Mouse (Mus musculus): ENCODE results near the gene Aasdhppt. TPM values are rescaled to one million over a fixed set of nuclear protein-coding genes. Genes with fewer than 3 reads are reported as not detected.

The Aasdhppt gene
- polyA plus RNA-seq (2015; fragmentation: Nextera tagmentation; extraction: Ambion mirVana) = 28.5 and 34.6 TPM in 2 replicates

GRCm38 (mm10) chr9:4309351-4310085 lies at the start of gene Aasdhppt, which contains the start of gene Kbtbd3:
Gene Aasdhppt, minus strand, starts transcription at chr9:4309471.
Gene Kbtbd3, plus strand, starts transcription at chr9:4309833.
- Histone ChIP-seq H3K4me3 (replicated peaks) (peak within 1 kb of the TSS; percentile 66), H3K9ac (peak within 1 kb of the TSS; percentile 56), H3K27ac (peak within 1 kb of the TSS; percentile 91), H3K4me2 (peak within 1 kb of the TSS; percentile 73), H3K36me3 (no peaks in the 10 kb centered on the region), H3K9me3 (no peaks in the 10 kb centered on the region), H3K4me1 (no peaks in the 10 kb centered on the region; the same call in 1 of the 2 replicates), H3K27me3 (replicated peaks) (no peaks in the 10 kb centered on the region)
- ATAC-seq (ENCODE audit: insufficient read depth, low FRiP score, low read depth) = peak; percentile 98
- WGBS = under 1% methylated on average over 53 of the region's 53 CpGs

GRCm38 (mm10) chr9:4353163-4353562 lies 43.9 kb upstream of the Aasdhppt start:
- ATAC-seq (ENCODE audit: insufficient read depth, low FRiP score, low read depth) = no peak
- 89% methylated on average over 1 of the region's 1 CpGs for WGBS
- no peaks in the 10 kb centered on the region for H3K4me1 ChIP-seq
- H3K4me2 ChIP-seq = no peak overlapping the region
- no peaks in the 10 kb centered on the region for H3K27me3 ChIP-seq (replicated peaks)
- no peaks in the 10 kb centered on the region for H3K9me3 ChIP-seq
- no peak overlapping the region for H3K4me3 ChIP-seq (replicated peaks)
- no peak overlapping the region for H3K9ac ChIP-seq
- no peak overlapping the region for H3K27ac ChIP-seq
- H3K36me3 ChIP-seq = no peaks in the 10 kb centered on the region

DNA sequence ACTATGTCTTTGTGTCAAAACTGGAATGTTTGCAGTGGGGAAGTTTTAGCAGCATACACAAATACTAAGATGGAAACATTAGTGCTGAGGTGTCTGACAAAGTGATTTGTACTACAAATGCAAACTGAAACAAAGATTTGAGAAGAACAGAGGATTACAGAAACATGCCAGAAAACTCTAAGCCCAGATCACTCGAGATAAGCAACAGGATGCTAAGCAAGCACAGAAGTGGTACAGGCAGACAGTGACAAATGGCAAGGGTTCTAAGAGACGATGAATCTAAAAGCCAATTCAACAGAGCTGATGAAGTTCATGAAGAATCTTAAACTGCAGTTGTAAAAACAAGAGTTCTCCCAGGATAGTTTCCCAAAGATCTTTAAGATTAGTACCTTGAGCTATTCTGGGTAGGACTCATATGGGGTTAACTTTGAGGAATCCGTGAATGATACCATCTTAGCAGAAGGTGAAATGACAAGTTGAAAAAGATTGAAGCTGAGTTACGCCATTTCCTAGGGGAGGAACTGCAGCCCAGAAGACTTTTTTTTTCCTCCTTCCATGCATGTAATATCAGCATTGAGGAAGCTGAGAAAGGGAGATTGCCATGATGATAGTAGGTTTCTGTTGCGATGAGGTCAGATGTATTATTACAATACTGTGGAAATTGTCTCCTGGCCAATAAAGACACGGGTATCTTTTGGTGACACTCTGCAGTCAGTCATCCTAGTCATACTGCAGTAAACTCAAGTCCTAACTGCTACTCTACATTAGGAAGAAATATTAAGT lies 9.9 kb upstream of the Aasdhppt start:
- H3K9me3 ChIP-seq = no peaks in the 10 kb centered on the region
- ATAC-seq (ENCODE audit: insufficient read depth, low FRiP score, low read depth) = no peak
- H3K4me3 ChIP-seq (replicated peaks) = no peak overlapping the region
- 67% methylated on average over 6 of the region's 6 CpGs for WGBS
- H3K4me2 ChIP-seq = no peak overlapping the region
- H3K36me3 ChIP-seq = no peaks in the 10 kb centered on the region
- H3K9ac ChIP-seq = no peak overlapping the region
- H3K27ac ChIP-seq = no peak overlapping the region
- H3K4me1 ChIP-seq = no peaks in the 10 kb centered on the region
- H3K27me3 ChIP-seq (replicated peaks) = no peaks in the 10 kb centered on the region

DNA sequence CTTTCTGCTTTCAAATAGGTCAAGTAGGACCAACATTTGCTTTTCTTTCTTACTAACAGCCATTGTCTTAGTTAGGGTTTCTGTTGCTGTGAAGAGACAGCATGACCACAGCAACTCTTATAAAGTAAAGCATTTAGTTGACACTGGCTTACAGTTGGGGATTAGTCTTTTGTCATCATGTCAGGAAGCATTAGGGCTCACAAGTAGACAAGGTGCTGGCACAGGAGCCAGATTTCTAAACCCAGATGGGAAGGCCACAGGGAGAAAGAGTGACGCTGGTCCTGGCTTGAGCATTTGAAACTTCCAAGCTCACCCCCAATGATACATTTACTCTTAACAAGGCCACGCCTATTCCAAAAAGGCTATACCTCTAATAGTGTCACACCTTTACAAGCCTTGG lies 6.5 kb upstream of the Aasdhppt start:
- no peaks in the 10 kb centered on the region for H3K9me3 ChIP-seq
- H3K4me3 ChIP-seq (replicated peaks) = no peak overlapping the region
- ATAC-seq (ENCODE audit: insufficient read depth, low FRiP score, low read depth) = no peak
- H3K36me3 ChIP-seq = no peaks in the 10 kb centered on the region
- H3K27me3 ChIP-seq (replicated peaks) = no peaks in the 10 kb centered on the region
- H3K27ac ChIP-seq = no peak overlapping the region
- no peak overlapping the region for H3K9ac ChIP-seq
- no peak overlapping the region for H3K4me2 ChIP-seq
- 75% methylated on average over 2 of the region's 2 CpGs for WGBS
- no peaks in the 10 kb centered on the region for H3K4me1 ChIP-seq

- no peak overlapping the region for H3K9ac ChIP-seq
- H3K27me3 ChIP-seq (replicated peaks) = no peaks in the 10 kb centered on the region
- H3K9me3 ChIP-seq = no peaks in the 10 kb centered on the region
- no peak overlapping the region for H3K4me3 ChIP-seq (replicated peaks)
- no peak for ATAC-seq (ENCODE audit: insufficient read depth, low FRiP score, low read depth)
- no peak overlapping the region for H3K4me2 ChIP-seq
- H3K4me1 ChIP-seq = no peaks in the 10 kb centered on the region; the same call in 1 of the 2 replicates
- WGBS = 77% methylated on average over 4 of the region's 4 CpGs
- no peaks in the 10 kb centered on the region for H3K36me3 ChIP-seq
- H3K27ac ChIP-seq = no peak overlapping the region
These were observed 4.7 kb upstream of the Aasdhppt start for GRCm38 (mm10) chr9:4313946-4314345.

GRCm38 (mm10) chr9:4311162-4311561 lies 1.9 kb upstream of the Aasdhppt start:
- WGBS = 82% methylated on average over 3 of the region's 3 CpGs

DNA sequence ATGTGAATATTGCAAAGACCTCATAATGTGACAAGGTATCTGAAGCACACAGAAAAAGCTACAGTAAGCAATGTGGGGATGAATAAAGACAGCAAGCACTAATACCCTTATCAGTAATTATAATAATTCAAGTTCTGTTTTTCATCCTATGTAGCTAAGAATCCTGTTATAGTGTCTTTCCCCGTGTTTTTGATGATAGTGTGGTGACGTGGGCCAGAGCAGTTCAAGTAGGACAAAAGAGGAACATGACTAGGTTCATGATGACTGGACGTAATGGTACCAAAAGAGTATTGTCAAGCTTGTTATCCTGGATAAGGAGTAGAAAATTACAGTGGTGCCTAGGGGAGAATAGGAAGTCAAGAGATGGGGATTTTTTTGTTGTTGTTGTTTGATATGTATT lies 1.4 kb upstream of the Aasdhppt start:
- ATAC-seq (ENCODE audit: insufficient read depth, low FRiP score, low read depth) = no peak
- 63% methylated on average over 3 of the region's 3 CpGs for WGBS

More at GRCm38 (mm10) chr9:4311162-4311561, 1.9 kb upstream of the Aasdhppt start:
- H3K9ac ChIP-seq = no peak overlapping the region
- no peaks in the 10 kb centered on the region for H3K36me3 ChIP-seq
- H3K27me3 ChIP-seq (replicated peaks) = no peaks in the 10 kb centered on the region
- H3K27ac ChIP-seq = no peak overlapping the region
- H3K9me3 ChIP-seq = no peaks in the 10 kb centered on the region
- H3K4me2 ChIP-seq = no peak overlapping the region
- ATAC-seq (ENCODE audit: insufficient read depth, low FRiP score, low read depth) = no peak
- H3K4me3 ChIP-seq (replicated peaks) = no peak overlapping the region
- H3K4me1 ChIP-seq = no peaks in the 10 kb centered on the region; the same call in 1 of the 2 replicates

DNA sequence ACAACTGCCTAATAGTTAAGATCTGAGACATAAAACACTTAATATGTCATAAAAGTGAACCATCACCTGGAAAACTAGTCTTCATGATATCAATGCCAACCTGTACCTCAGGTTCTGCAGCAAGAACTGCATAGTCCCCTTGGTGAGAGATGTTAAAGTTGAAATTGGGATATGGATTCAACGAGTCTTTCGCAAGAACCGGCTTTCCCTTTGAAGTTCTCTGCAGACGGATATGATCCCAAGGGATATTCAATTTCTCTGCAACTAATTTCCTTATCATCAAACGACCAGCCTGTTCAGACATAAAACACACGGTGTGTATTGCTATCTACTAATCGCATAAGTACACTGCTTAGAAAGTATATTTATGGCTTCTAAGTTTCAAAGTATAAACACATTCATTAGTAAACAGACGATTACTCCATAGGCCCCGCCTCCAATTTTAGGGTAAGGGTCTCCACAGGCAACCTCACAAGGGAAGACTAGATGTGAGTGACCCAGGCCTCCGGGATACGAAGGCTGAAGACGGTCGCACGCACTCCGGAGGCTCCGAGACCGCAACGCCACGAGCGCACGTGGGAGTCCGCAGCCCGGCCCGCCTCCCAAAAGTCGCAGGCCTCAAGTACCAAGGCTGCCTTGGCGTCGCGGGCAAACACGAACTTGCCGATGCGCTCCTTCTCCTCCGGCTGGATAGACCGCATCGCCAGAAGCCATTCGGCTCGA lies 482 bp downstream of the Aasdhppt start:
- peak; percentile 28 for ATAC-seq (ENCODE audit: insufficient read depth, low FRiP score, low read depth)
- H3K4me2 ChIP-seq = peak overlapping the region; percentile 72
- peak overlapping the region; percentile 72 for H3K27ac ChIP-seq
- H3K4me3 ChIP-seq (replicated peaks) = peak overlapping the region; percentile 66
- H3K4me1 ChIP-seq = no peaks in the 10 kb centered on the region; the same call in 1 of the 2 replicates
- H3K27me3 ChIP-seq (replicated peaks) = no peaks in the 10 kb centered on the region
- H3K9ac ChIP-seq = peak overlapping the region; percentile 40; the same call in 1 of the 2 replicates
- under 1% methylated on average over 36 of the region's 36 CpGs for WGBS
- H3K36me3 ChIP-seq = no peaks in the 10 kb centered on the region
- H3K9me3 ChIP-seq = no peaks in the 10 kb centered on the region

More for the DNA sequence above, 1.4 kb upstream of the Aasdhppt start:
- Histone ChIP-seq H3K4me2 (peak overlapping the region; percentile 73), H3K9me3 (no peaks in the 10 kb centered on the region), H3K36me3 (no peaks in the 10 kb centered on the region), H3K9ac (no peak overlapping the region), H3K27me3 (replicated peaks) (no peaks in the 10 kb centered on the region), H3K27ac (no peak overlapping the region), H3K4me1 (no peaks in the 10 kb centered on the region; the same call in 1 of the 2 replicates), H3K4me3 (replicated peaks) (peak overlapping the region; percentile 66)

DNA sequence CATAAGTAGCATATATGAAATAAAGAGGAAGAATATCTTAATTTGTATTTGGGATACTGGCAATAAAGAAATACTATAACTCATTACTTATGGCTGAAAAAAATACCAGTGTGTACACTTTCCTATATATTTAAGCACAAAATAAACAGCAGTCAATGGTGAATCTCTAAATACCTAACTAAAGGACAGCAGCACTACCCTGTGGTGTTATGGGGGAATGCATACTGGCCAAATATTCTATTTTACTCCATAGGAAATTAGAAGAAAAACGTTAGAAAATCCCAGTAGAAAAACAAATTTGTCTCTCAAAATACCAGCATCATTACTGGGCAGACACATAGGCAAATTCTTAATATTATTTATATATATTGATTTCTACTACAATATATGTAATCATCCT lies 4.4 kb downstream of the Aasdhppt start:
- peaks cover 7% of the 10 kb centered on the region; the same call in 1 of the 2 replicates for H3K36me3 ChIP-seq
- no peak overlapping the region for H3K9ac ChIP-seq
- H3K4me2 ChIP-seq = no peak overlapping the region
- no peaks in the 10 kb centered on the region for H3K9me3 ChIP-seq
- H3K4me3 ChIP-seq (replicated peaks) = no peak overlapping the region
- no peak for ATAC-seq (ENCODE audit: insufficient read depth, low FRiP score, low read depth)
- 55% methylated on average over 1 of the region's 1 CpGs for WGBS
- H3K27ac ChIP-seq = no peak overlapping the region
- no peaks in the 10 kb centered on the region for H3K4me1 ChIP-seq
- no peaks in the 10 kb centered on the region for H3K27me3 ChIP-seq (replicated peaks)

DNA sequence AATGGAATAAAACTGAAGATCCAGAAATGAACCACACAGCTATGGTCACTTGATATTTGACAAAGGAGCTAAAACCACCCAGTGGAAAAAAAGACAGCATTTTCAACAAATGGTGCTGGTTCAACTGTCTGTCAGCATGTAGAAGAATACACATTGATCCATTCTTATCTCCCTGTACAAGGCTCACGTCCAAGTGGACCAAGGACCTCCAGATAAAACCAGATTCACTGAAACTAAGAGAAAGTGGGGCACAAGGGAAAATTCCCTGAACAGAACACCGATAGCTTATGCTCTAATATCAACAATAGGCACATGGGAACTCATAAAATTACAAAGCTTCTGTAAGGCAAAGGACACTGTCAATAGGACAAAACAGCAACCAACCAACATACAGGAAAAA lies 8.8 kb downstream of the Aasdhppt start:
- Histone ChIP-seq H3K4me3 (replicated peaks) (no peak overlapping the region), H3K4me2 (no peak overlapping the region), H3K9me3 (no peaks in the 10 kb centered on the region), H3K36me3 (peaks cover 11% of the 10 kb centered on the region; the same call in 1 of the 2 replicates), H3K4me1 (no peaks in the 10 kb centered on the region), H3K9ac (no peak overlapping the region), H3K27me3 (replicated peaks) (no peaks in the 10 kb centered on the region), H3K27ac (no peak overlapping the region)
- 74% methylated on average over 2 of the region's 2 CpGs for WGBS
- ATAC-seq (ENCODE audit: insufficient read depth, low FRiP score, low read depth) = no peak

- no peaks in the 10 kb centered on the region for H3K36me3 ChIP-seq
- 48% methylated on average over 3 of the region's 3 CpGs for WGBS
- no peaks in the 10 kb centered on the region for H3K9me3 ChIP-seq
- H3K4me1 ChIP-seq = no peaks in the 10 kb centered on the region
- no peak for ATAC-seq (ENCODE audit: insufficient read depth, low FRiP score, low read depth)
- no peak overlapping the region for H3K9ac ChIP-seq
- H3K4me2 ChIP-seq = no peak overlapping the region
- H3K27ac ChIP-seq = no peak overlapping the region
- no peak overlapping the region for H3K4me3 ChIP-seq (replicated peaks)
- no peaks in the 10 kb centered on the region for H3K27me3 ChIP-seq (replicated peaks)
These were observed 25.4 kb downstream of the Aasdhppt start for GRCm38 (mm10) chr9:4283850-4284249.

Measured in stomach, embryonic 15.5 days (tissue).